Mouse (Mus musculus) olfactory bulb, adult 2 months (tissue): Measurements from ENCODE around the gene Gucy1b1.

Experiments used
- CTCF ChIP-seq: fragments of 200-500 bp; IDR thresholded peaks from 2 replicates; pipeline ENCODE4 v1.5.1; 2012; ENCODE audit warnings: low read depth, mild to moderate bottlenecking, low read length, moderate library complexity; ENCODE audit not compliant: insufficient read depth
- POLR2A ChIP-seq: fragments of 200-500 bp; IDR thresholded peaks from 2 replicates; pipeline ENCODE4 v1.6.1; 2012; ENCODE audit warnings: mild to moderate bottlenecking, low read depth, low read length, moderate library complexity; ENCODE audit not compliant: insufficient read depth

GRCm38 (mm10) chr3:82023065-82023464 is 51.4 kb downstream of the Gucy1b1 start:
- TF ChIP-seq CTCF = no peak
- TF ChIP-seq POLR2A = no peak
